Comparison of ENCODE assay signal across 25 mouse cellular contexts in the genomic region with DNA sequence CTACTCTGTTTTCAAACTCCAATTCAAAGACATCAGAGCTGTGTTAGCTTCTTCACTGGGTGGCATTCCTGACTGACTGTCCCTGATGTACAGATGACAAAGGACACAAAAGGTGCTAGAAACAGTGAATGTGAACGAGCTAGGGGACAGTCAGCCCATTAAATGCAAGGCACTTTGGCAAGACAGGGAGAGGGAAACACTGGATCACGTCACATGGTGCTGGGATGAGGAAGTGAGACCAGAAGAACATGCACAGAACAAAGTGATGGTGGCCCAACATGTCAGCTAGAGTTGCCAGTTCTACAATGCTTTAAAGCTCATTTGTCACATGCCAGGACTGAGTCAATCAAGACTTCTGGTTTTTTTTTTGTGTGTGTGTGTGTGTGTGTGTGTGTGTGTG.
"Had no signal": no experiment of that assay in that cellular context is flagged by ENCODE, and none has a peak within 500 bp of the region (broad histone marks: within the 10 kb centered on the region; RNA-seq: fewer than 3 reads in every experiment).

No protein-coding gene starts in this region.

- H3K9me3 ChIP-seq: heart, embryonic 13.5 days; heart, embryonic 15.5 days; hindbrain, embryonic 13.5 days; hindbrain, embryonic 15.5 days; kidney, embryonic 15.5 days; limb, embryonic 13.5 days; limb, embryonic 15.5 days; liver, embryonic 12.5 days had no signal

- DNase-seq: gastrocnemius, adult 2 months; gastrocnemius, postnatal 10 days; gastrocnemius, postnatal 25 days; heart, adult 11 months; heart, adult 2 months; heart, postnatal 14 days; heart, postnatal 36 days; kidney, adult 11 months; kidney, adult 2 months; kidney, adult 9 months; kidney, postnatal 14 days; kidney, postnatal 36 days; layer of hippocampus, adult 9-11 months; layer of hippocampus, postnatal 36 days; left cerebral cortex, postnatal 4 days had no signal

- H3K4me1 ChIP-seq: heart, embryonic 13.5 days; heart, embryonic 15.5 days; hindbrain, embryonic 13.5 days; hindbrain, embryonic 15.5 days; kidney, embryonic 15.5 days; limb, embryonic 13.5 days; limb, embryonic 15.5 days; liver, embryonic 12.5 days had no signal

- ATAC-seq: hindbrain, postnatal 0 days; intestine, embryonic 16.5 days; liver, embryonic 12.5 days had no signal

- H3K36me3 ChIP-seq: heart, embryonic 15.5 days; liver, embryonic 12.5 days had no signal

- H3K27me3 ChIP-seq: heart, embryonic 13.5 days; heart, embryonic 15.5 days; hindbrain, embryonic 13.5 days; hindbrain, embryonic 15.5 days; kidney, embryonic 15.5 days; limb, embryonic 13.5 days; limb, embryonic 15.5 days; liver, embryonic 12.5 days had no signal

- H3K4me3 ChIP-seq: gastrocnemius, adult 2 months; heart, adult 2 months; heart, embryonic 13.5 days; heart, embryonic 15.5 days; hindbrain, embryonic 13.5 days; hindbrain, embryonic 15.5 days; kidney, embryonic 15.5 days; limb, embryonic 13.5 days; limb, embryonic 15.5 days; liver, embryonic 12.5 days had no signal
